Mouse (Mus musculus): ENCODE measurements around the gene Cnga3.
A peak's percentile ranks its signal among the peaks of the same experiment; 100 is the strongest.

The Cnga3 gene

GRCm38 (mm10) chr1:37214144-37214543 lies at the start of gene Cnga3:
Cnga3 (plus strand) TSS chr1:37214434.
- DNase-seq (ENCODE audit: low spot score): no peak

DNA sequence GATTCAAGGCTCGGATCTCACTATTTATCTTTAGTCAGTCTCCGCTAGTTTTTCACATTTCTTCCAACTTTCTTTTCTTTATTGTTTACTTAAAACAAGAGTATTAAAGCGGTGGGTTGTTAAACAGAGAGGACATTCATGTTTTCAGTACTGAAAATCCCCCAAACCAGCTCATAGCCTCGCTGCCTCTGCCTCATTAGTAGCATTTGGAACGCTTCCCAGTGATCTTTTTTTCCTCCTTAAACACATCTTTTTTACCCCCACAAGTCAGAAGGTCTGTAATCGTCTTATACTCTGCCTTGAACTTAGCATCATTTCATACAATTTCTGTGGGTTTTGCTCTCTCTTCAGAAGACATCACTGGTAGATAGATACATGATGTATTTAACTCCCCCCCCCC lies 48.2 kb upstream of the Cnga3 start:
- DNase-seq (ENCODE audit: low spot score): no peak

- no peak for DNase-seq (ENCODE audit: low spot score)
These were observed 46.3 kb upstream of the Cnga3 start for GRCm38 (mm10) chr1:37167918-37168317.

GRCm38 (mm10) chr1:37177874-37178273 lies 36.4 kb upstream of the Cnga3 start:
- DNase-seq (ENCODE audit: low spot score): no peak

- DNase-seq (ENCODE audit: low spot score): no peak
These were observed 34.4 kb upstream of the Cnga3 start for GRCm38 (mm10) chr1:37179852-37180251.

DNA sequence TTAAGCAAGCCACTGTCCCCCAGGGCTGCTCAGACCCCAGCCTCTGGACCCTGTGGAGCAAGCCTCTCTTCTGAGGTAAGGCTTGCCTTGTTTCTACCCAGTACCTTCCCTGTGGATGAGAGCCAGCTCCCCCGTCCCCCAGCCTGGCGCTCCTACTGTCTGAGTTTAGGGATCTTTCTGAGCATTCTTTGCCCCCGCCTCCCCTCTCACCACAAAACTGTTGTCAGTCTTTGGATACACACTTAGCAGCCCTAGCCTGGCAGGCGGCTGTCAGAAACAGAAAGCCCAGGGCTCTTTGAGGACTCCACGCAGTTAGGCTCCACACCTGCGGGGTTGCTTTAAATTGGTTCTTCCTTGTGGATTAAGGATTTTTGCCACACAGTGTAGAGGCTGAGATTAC lies 27.2 kb upstream of the Cnga3 start:
- DNase-seq (ENCODE audit: low spot score): no peak

GRCm38 (mm10) chr1:37194607-37195006 lies 19.6 kb upstream of the Cnga3 start:
- no peak for DNase-seq (ENCODE audit: low spot score)

DNA sequence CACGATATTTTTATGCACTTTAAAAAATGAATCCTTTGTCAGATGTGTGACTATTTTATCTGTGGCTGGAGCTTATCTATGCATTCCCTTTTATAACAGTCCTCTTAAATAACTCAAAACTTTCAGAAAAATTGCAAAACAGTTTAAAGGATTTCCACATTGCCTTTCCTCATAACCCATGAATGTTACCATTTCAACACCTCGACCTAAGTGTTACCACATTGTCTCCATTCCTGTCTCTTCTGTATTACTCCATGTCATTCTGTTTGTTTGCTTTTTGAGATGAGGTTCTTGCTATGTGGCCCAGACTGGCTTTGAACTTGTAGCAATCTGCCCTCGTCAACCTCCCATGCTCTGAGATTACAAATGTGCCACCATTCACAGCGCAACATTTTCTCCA lies 12.8 kb upstream of the Cnga3 start:
- DNase-seq (ENCODE audit: low spot score): no peak

- no peak for DNase-seq (ENCODE audit: low spot score)
These were observed 6.5 kb upstream of the Cnga3 start for GRCm38 (mm10) chr1:37207743-37208142.

- DNase-seq (ENCODE audit: low spot score): no peak
These were observed 1.9 kb upstream of the Cnga3 start for GRCm38 (mm10) chr1:37212375-37212774.

- DNase-seq (ENCODE audit: low spot score): peak; percentile 50
These were observed 4.2 kb downstream of the Cnga3 start for GRCm38 (mm10) chr1:37218386-37218785.

GRCm38 (mm10) chr1:37219593-37219992 lies 5.4 kb downstream of the Cnga3 start:
- no peak for DNase-seq (ENCODE audit: low spot score)

- no peak for DNase-seq (ENCODE audit: low spot score)
These were observed 6.1 kb downstream of the Cnga3 start for GRCm38 (mm10) chr1:37220134-37220907.

GRCm38 (mm10) chr1:37222002-37222401 lies 7.8 kb downstream of the Cnga3 start:
- no peak for DNase-seq (ENCODE audit: low spot score)

GRCm38 (mm10) chr1:37230404-37230803 lies 16.2 kb downstream of the Cnga3 start:
- DNase-seq (ENCODE audit: low spot score): no peak

DNA sequence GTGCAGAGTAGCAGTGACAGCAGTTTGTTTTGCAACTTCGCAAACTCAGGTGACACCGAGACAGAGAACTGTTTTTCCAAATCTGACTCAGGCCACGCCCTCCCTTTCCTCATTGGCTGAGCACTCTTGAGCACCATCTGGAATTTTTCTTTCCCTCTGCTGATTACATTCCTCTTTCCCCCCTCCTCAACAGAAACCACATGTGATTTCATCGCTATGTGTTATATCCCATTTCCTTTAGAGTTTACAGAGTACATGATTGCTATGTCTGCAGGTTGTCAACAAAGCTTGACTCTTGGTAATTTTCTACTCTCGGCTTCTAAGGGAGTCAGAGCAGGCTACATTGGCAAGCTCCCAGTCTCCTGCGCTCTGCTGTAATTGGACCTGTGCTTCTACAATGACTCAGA lies 17.1 kb downstream of the Cnga3 start:
- no peak for DNase-seq (ENCODE audit: low spot score)

GRCm38 (mm10) chr1:37239045-37239635 lies 24.9 kb downstream of the Cnga3 start:
- no peak for DNase-seq (ENCODE audit: low spot score)

DNA sequence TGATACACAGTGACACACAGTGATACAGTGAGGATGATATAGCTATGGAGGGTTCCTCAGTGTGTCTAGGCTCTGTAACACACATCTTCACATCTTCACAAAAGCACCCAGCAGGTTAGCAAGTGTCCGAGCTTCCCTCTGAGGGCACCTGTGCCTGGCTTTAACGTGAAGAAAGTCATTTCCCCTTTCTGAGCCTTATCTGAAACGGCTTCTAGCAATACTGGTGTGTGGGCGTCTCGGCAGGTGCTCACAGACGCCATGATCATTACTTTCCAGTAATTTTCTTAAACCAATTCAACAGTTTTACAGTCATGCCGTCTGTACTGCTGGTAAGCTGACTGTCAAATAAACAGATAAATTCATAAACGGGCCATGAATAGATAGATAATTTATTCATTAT lies 28.0 kb downstream of the Cnga3 start:
- no peak for DNase-seq (ENCODE audit: low spot score)

GRCm38 (mm10) chr1:37246476-37246875 lies 32.2 kb downstream of the Cnga3 start:
- DNase-seq (ENCODE audit: low spot score): no peak

- no peak for DNase-seq (ENCODE audit: low spot score)
These were observed 34.2 kb downstream of the Cnga3 start for GRCm38 (mm10) chr1:37248406-37248805.

GRCm38 (mm10) chr1:37250643-37251310 lies 36.5 kb downstream of the Cnga3 start:
- DNase-seq (ENCODE audit: low spot score): peak; percentile 80

- DNase-seq (ENCODE audit: low spot score): no peak
These were observed 44.2 kb downstream of the Cnga3 start for GRCm38 (mm10) chr1:37258443-37258842.

- peak; percentile 50 for DNase-seq (ENCODE audit: low spot score)
These were observed 58.2 kb downstream of the Cnga3 start for GRCm38 (mm10) chr1:37272464-37272863.
